Mouse (Mus musculus) lung, adult 2 months (tissue): ENCODE measurements around the gene Hfe.

Experiments
- CTCF ChIP-seq: fragments of 200-500 bp; IDR thresholded peaks from 2 replicates; pipeline ENCODE4 v1.5.1; 2011; ENCODE audit warnings: mild to moderate bottlenecking, low read length, control low read depth; ENCODE audit not compliant: insufficient read depth
- POLR2A ChIP-seq: fragments of 200-500 bp; IDR thresholded peaks from 2 replicates; pipeline ENCODE4 v1.6.1; 2011; ENCODE audit warnings: low read depth, mild to moderate bottlenecking, control low read depth, low read length, borderline replicate concordance; ENCODE audit errors: extremely low read depth

DNA sequence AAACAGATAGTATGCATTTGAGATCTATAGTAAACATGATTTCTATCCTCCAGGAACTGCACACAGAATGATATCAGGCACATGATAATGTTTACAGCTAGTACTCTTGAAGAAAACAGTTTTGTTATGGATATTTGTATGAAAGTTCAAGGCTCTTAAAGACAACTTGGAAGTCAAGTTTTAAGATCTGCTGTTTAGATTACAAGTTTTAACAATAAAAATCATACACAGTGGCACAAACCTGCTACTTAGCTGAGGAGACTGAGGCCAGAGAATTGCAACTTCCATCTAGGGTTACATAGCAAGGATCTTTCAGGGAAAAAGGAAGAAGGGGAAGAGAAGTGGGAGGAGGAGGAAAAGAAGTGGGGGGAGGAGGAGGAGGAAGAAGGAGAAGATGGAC lies 44.3 kb upstream of the Hfe start:
- TF ChIP-seq POLR2A, result no peak
- no peak for TF ChIP-seq CTCF
